Mouse (Mus musculus) heart, adult 9 months (tissue): ENCODE results near the gene Cfap97.
"Not testable (repeated sequence)": the region's sequence is repeated elsewhere in the genome, so short reads cannot be mapped to it uniquely, and the experiment has no call there.

Experiments
- DNase-seq, 2 experiments: peaks; one replicate each; pipeline ENCODE4 v3.0.0; 2022; ENCODE audit warnings: low spot score in 2 of 2

Cfap97 gene

GRCm38 (mm10) chr8:46226622-46227021 is 75.1 kb downstream of the Cfap97 start:
- DNase-seq = peak in 1 of 2 experiments; percentile 42

- DNase-seq = not testable (repeated sequence)
Observed at GRCm38 (mm10) chr8:46231968-46232367, 80.4 kb downstream of the Cfap97 start.

GRCm38 (mm10) chr8:46232798-46233197 is 81.2 kb downstream of the Cfap97 start:
- no peak for DNase-seq

GRCm38 (mm10) chr8:46234736-46235135 is 83.2 kb downstream of the Cfap97 start:
- DNase-seq = no peak

- peak; percentile 26 to 62 for DNase-seq
Observed at GRCm38 (mm10) chr8:46236441-46237223, 85.1 kb downstream of the Cfap97 start.

- peak; percentile 47 to 64 for DNase-seq
Observed at GRCm38 (mm10) chr8:46241568-46242374, 90.2 kb downstream of the Cfap97 start.

GRCm38 (mm10) chr8:46242946-46243345 is 91.4 kb downstream of the Cfap97 start:
- DNase-seq = no peak
